Mouse (Mus musculus) ES-Bruce4 (cell line): ENCODE results near the gene Defb45.

Experiments used
- CTCF ChIP-seq: IDR thresholded peaks from one replicate; pipeline ENCODE4 v1.8.1; 2011; ENCODE audit warnings: low read depth, low read length
- POLR2A ChIP-seq: IDR thresholded peaks from one replicate; pipeline ENCODE4 v1.8.1; 2011; ENCODE audit warnings: low read length; ENCODE audit not compliant: insufficient read depth

- TF ChIP-seq POLR2A (no peak), CTCF (no peak)
Measured at GRCm38 (mm10) chr2:152638865-152639264, 39.7 kb upstream of the Defb45 start.
